Mouse (Mus musculus): ENCODE results near the gene 1700109H08Rik. TPM values are rescaled to one million over a fixed set of nuclear protein-coding genes. Genes with fewer than 3 reads are reported as not detected.
"Not testable (repeated sequence)": the region's sequence is repeated elsewhere in the genome, so short reads cannot be mapped to it uniquely, and the experiment has no call there.

Gene 1700109H08Rik
- total RNA-seq, 1 experiment from 2014 or later: 3.0 TPM

DNA sequence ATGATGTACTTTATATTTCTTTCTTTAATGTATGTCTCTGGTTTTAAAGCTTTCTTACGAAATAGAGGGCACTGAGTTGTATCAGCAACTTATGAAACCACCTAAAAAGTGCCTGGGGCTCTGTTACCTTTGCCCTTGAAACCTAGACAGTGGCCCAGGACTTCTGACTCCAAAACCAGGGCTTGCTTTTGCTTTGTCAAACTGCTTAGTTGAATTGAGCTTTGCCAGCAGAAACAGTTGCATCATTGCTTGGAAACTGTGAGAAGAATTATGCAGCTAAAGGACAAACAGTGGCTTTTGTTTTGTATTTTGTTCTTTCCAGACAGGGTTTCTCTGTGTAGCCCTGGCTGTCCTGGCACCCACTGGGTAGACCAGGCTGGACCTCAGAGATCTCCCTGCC, 28.9 kb downstream of the 1700109H08Rik start:
- peak; percentile 21 for DNase-seq

DNA sequence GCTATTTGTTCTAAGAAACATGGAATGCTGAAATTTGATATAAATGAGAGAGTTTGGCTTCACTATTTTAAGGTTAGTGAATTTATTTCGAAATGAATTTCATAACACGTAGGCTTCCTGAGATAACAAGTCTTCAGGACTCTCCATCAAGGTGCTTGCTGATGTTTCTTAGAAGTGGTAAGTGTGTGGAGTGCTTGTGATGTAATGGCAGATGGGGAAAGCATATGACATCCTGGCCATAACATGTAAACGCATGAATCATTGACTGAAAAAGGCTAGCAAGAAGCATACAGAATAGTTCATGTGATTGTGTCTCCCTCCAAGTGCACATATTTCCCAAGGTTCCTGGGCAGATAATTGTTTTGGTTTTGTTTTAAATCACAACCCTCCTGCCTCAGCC, 29.4 kb downstream of the 1700109H08Rik start:
- no peak for DNase-seq

DNA sequence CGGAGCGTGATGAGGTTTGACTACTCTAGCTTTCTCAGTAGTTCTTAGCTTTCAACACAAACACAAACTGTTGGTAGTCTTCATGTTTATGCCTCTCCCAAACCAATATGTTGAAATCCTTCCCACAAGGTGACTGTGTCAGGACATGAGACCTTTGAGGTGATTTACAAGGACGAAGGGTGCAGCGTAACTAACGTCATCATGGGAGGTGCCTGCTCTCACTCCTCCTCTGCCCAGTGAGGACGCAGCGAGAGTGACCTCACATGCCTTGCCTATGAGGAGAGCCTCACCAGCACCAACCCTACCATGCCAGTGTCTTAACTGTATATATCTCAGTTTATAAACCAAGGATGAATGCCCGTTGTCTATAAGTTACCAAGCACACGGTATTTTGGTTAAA, 35.7 kb downstream of the 1700109H08Rik start:
- DNase-seq: peak; percentile 41

DNA sequence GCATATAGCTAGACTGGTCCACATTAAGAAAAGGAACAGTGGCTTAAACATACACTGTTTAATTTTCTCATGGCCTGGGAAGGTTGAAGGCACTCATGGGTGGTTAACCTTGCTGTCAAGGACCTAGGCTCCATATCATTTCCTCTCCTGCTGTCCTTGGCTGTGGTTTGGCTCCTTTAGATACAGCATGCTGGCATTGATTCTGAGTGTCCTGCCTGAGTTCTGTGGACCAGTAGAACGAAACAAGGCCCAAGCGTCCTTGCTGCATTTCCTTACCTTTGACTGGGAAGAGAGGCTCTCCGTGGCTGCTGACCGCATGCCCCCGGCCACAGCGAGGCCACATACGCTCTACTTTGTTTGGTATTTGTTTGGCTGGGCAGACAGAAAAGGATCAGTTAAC, 37.9 kb downstream of the 1700109H08Rik start:
- DNase-seq: peak; percentile 18

DNA sequence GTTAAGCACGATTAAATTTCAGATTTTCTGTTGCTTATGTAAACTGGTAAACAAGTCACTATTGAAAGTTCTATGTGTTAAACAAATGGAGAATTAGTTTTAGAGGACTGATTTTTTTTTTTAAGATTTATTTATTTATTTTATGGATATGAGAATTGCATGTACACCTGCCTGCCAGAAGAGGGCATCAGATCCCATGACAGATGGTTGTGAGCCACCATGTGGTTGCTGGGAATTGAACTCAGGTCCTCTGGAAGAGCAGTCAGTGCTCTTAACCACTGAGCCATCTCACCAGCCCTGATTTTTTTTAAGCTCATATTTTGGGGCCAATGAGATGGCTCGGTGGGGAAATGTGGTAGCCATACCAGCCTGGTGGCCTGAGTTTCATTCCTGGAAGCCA, 40.5 kb downstream of the 1700109H08Rik start:
- DNase-seq: not testable (repeated sequence)

DNA sequence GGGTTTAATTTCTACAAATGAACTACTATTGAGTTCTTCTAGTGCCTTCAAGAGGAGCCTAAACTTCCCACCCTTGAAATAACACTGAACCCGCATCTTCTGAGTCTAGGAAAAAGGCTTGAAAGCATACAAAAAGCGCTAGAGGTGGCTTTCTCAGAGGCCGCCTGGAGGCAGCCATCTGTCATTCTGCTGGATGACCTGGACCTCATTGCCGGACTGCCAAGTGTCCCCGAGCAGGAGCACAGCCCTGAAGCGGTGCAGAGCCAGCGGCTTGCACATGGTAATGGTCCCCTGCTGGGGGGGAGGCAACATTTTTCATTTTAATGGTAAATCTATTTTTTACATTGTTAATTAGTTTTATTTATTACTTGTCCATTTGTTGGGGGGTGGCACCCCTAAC, 49.1 kb downstream of the 1700109H08Rik start:
- DNase-seq: no peak

DNA sequence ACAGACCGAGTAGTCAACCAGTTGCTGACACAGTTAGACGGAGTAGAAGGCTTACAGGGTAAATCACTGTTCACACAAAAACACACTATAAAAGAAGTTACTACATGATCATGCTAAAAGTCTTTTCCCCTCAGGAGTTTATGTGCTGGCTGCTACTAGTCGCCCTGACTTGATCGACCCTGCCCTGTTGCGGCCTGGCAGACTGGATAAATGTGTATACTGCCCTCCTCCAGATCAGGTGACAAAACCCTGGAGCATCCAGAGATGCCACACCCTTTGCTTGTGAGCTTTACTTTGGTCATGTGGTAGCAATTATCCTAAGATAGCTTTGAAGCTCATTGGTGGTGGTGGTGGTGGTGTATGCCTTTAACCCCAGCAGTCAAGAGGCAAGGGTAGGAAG, 58.7 kb downstream of the 1700109H08Rik start:
- no peak for DNase-seq

DNA sequence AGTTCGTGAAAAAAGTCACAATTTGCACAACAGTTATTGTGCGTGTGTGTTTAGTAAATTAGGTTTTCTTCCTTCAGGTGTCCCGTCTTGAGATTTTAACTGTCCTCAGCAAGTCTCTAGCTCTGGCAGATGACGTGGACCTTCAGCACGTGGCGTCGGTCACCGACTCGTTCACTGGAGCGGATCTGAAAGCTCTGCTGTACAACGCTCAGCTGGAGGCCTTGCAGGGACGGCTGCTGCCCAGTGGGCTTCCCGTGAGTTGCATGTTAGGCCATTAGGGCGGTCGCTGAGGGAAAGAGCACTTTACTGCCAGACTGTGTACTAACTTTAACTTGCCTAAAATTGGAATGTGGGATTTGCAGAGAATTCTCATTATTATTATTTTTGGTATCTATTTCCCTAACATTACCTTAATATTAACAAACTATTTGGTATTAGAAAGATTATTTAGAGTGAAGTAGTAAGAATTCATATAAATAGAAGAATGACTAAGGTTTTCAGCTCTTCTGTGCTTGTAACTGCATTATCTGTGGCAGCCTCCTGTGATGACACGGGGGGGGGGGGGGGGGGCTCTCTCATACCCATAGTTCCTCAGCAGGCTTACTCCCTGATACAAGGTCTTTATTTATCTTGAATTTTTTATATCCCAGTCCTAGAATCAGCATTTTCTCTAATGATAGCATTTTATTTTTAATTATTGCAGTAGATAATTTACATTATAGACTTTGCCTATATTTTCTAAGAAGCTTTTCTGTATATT, 60.3 kb downstream of the 1700109H08Rik start:
- DNase-seq: no peak

DNA sequence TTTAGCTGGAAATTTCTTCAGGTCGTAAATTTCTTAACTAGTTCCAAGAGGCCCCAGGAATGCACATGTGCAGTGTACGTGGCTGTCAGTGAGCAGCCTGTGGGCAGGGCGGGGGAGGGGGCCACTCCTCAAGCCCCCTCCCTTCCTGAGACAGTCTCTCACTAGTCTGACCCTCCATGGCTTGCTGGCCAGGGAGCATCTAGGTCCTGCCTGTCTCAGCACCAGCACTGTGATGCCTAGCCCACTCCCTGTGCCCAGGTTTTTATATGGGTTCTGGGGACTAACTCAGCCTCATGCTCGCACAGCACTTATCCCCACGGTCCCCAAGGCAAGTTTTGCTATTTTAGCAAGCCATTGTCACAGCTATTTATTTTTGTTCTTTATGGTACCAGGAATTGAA, 60.9 kb downstream of the 1700109H08Rik start:
- no peak for DNase-seq

DNA sequence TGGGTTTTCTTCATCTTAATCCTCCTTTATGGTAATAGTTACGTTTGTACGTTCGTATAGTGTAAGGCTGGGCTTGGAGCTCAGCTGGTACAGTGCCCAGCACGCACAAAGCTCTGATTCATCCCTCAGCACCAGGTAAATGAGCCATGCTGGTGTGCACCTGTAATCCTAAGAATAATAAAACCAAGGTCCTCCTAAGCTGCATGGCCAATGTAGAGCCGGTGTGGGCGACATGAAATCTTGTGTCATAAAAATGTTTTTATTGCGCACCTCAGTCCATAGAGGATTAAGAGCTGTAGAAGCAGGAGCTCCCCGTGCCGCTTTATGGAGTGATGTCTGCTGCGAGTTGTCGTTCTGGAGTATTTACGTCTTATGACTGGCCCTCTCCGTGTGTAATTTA, 61.9 kb downstream of the 1700109H08Rik start:
- no peak for DNase-seq

DNA sequence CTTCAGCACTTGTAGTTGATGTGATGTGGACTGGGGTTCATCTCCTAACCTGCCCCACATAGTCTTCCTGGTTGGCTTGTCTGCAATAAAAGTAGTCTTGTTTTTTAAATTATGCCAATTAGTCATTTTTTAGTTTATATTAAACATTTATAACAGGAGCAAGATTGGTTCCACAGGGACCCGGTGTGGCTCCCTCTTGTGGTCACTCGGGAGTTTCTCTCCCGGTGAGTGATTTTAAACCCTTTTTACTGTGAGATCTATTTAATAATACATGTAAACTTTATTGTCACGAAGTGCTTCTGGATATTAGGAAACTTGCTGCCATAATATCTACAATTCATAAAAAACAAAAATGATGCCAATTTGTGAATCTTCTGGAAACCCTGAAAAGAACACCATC, 62.6 kb downstream of the 1700109H08Rik start:
- DNase-seq: peak; percentile 27

Other genes starting within 250 kb of the 1700109H08Rik start
- gene Cdk6, start 230.1 kb upstream of the 1700109H08Rik start, total RNA-seq (2021): 23.4 and 28.0 TPM in 2 replicates
- 30.1 and 32.0 TPM in 2 replicates for gene Fam133b, start 27.7 kb upstream of the 1700109H08Rik start, total RNA-seq (2021)
- gene Pex1, start 24.5 kb downstream of the 1700109H08Rik start, total RNA-seq (2021): 26.0 and 27.2 TPM in 2 replicates
- 6.3 and 14.8 TPM in 2 replicates for gene Rbm48, start 25.0 kb downstream of the 1700109H08Rik start, total RNA-seq (2021)
- gene Tmbim7, start 79.6 kb downstream of the 1700109H08Rik start, total RNA-seq (2021): not detected in 2 replicates
- 145 and 146 TPM in 2 replicates for gene Gatad1, start 85.6 kb downstream of the 1700109H08Rik start, total RNA-seq (2021)
- 57.7 and 58.3 TPM in 2 replicates for gene Ankib1, start 231.4 kb downstream of the 1700109H08Rik start, total RNA-seq (2021)
- 45.3 and 49.4 TPM in 2 replicates for gene Krit1, start 231.6 kb downstream of the 1700109H08Rik start, total RNA-seq (2021)

All from adrenal gland, postnatal 14 days (tissue).